Mouse (Mus musculus) CH12.LX (cell line): ENCODE data around the gene Tyk2. TPM values are rescaled to one million over a fixed set of nuclear protein-coding genes. Genes with fewer than 3 reads are reported as not detected.

Source experiments
- DNase-seq: peaks from one replicate; pipeline ENCODE4 v3.0.0-alpha.2; 2013; ENCODE audit errors: extremely low read depth
- H3K27ac ChIP-seq: 2 replicates; pipeline ENCODE4 v1.5.1; 2012; ENCODE audit warnings: low read depth, mild to moderate bottlenecking, control low read depth, moderate library complexity; ENCODE audit not compliant: insufficient read depth
- H3K27me3 ChIP-seq: replicated peaks from 2 replicates; pipeline ENCODE3; 2012; ENCODE audit warnings: inconsistent platforms
- H3K36me3 ChIP-seq, 2 experiments: replicated peaks in 1 of 2; 2 replicates each; pipeline versions ENCODE3 to v1.6.1; 2012; ENCODE audit warnings: inconsistent platforms in 1 of 2, low read length in 1 of 2, mild to moderate bottlenecking in 1 of 2, mixed read lengths in 1 of 2, moderate library complexity in 1 of 2; ENCODE audit not compliant: control insufficient read depth in 1 of 2, insufficient read depth in 1 of 2
- H3K4me1 ChIP-seq, 2 experiments: 2 replicates each; pipeline ENCODE4 v1.6.1; 2012; ENCODE audit warnings: inconsistent platforms in 1 of 2, moderate library complexity in 1 of 2; ENCODE audit not compliant: insufficient read depth in 2 of 2, control insufficient read depth in 1 of 2
- H3K4me2 ChIP-seq: 2 replicates; pipeline ENCODE4 v1.6.1; 2012; ENCODE audit warnings: low read depth, mild to moderate bottlenecking, control low read depth; ENCODE audit not compliant: poor library complexity, insufficient read depth, severe bottlenecking
- H3K4me3 ChIP-seq, 3 experiments: fragments of 150-350 bp in 1 of 3; sonication (generic) in 1 of 3; replicated peaks in 1 of 3; 2 replicates each; pipeline versions ENCODE3 to v1.5.1; 2011 to 2012; ENCODE audit warnings: low read depth in 2 of 3, low read length in 2 of 3, mild to moderate bottlenecking in 2 of 3, moderate library complexity in 2 of 3, control low read depth in 1 of 3, improper control_type of control experiment in 1 of 3, inconsistent platforms in 1 of 3, mixed read lengths in 1 of 3; ENCODE audit not compliant: poor library complexity in 1 of 3
- H3K79me2 ChIP-seq: replicated peaks from 2 replicates; pipeline ENCODE4 v1.6.1; 2012; ENCODE audit warnings: mild to moderate bottlenecking, moderate library complexity; ENCODE audit not compliant: control insufficient read depth, poor library complexity, insufficient read depth, severe bottlenecking; ENCODE audit errors: extremely low read depth
- H3K9ac ChIP-seq: 2 replicates; pipeline ENCODE4 v1.6.1; 2012; ENCODE audit warnings: low read depth, mild to moderate bottlenecking, control low read depth, moderate library complexity; ENCODE audit not compliant: insufficient read depth
- H3K9me3 ChIP-seq: replicated peaks from 2 replicates; pipeline ENCODE3; 2012; ENCODE audit warnings: low read length, inconsistent platforms, mixed read lengths
- BHLHE40 ChIP-seq: IDR thresholded peaks from 2 replicates; pipeline ENCODE4 v1.6.1; 2011; ENCODE audit warnings: mild to moderate bottlenecking, low read depth, low read length, improper control_type of control experiment
- CHD1 ChIP-seq: IDR thresholded peaks from 2 replicates; pipeline ENCODE4 v1.6.1; 2012; ENCODE audit warnings: low read depth, low read length, improper control_type of control experiment, inconsistent platforms
- CHD2 ChIP-seq: IDR thresholded peaks from 2 replicates; pipeline ENCODE4 v1.6.1; 2011; ENCODE audit warnings: low read length, improper control_type of control experiment
- CTCF ChIP-seq, 2 experiments: IDR thresholded peaks in 1 of 2; conservative IDR thresholded peaks in 1 of 2; 2 replicates each; pipeline ENCODE4 v1.5.1; 2011 to 2012; ENCODE audit warnings: low read depth in 2 of 2, low read length in 2 of 2, improper control_type of control experiment in 1 of 2, inconsistent platforms in 1 of 2, mild to moderate bottlenecking in 1 of 2, moderate library complexity in 1 of 2
- E2F4 ChIP-seq: IDR thresholded peaks from 2 replicates; pipeline ENCODE4 v1.6.1; 2011; ENCODE audit warnings: low read depth, low read length, improper control_type of control experiment; ENCODE audit not compliant: insufficient replicate concordance
- ELF1 ChIP-seq: IDR thresholded peaks from 2 replicates; pipeline ENCODE4 v1.6.1; 2014; ENCODE audit warnings: low read depth, mild to moderate bottlenecking, inconsistent platforms, low read length, improper control_type of control experiment
- EP300 ChIP-seq: IDR thresholded peaks from 2 replicates; pipeline ENCODE4 v1.6.1; 2011; ENCODE audit warnings: low read length, improper control_type of control experiment
- ETS1 ChIP-seq: conservative IDR thresholded peaks from 2 replicates; pipeline ENCODE4 v1.6.1; 2012; ENCODE audit warnings: low read depth, mild to moderate bottlenecking, inconsistent platforms, low read length, improper control_type of control experiment, moderate library complexity
- GABPA ChIP-seq: IDR thresholded peaks from 2 replicates; pipeline ENCODE4 v1.6.1; 2012; ENCODE audit warnings: low read depth, low read length, improper control_type of control experiment, inconsistent platforms; ENCODE audit not compliant: insufficient replicate concordance
- HCFC1 ChIP-seq: IDR thresholded peaks from 2 replicates; pipeline ENCODE4 v1.6.1; 2012; ENCODE audit warnings: low read depth, mild to moderate bottlenecking, inconsistent platforms, low read length, improper control_type of control experiment
- IRF4 ChIP-seq: IDR thresholded peaks from 2 replicates; pipeline ENCODE4 v1.6.1; 2014; ENCODE audit warnings: low read depth, mild to moderate bottlenecking, inconsistent platforms, low read length, improper control_type of control experiment
- JUN ChIP-seq: IDR thresholded peaks from 2 replicates; pipeline ENCODE4 v1.6.1; 2011; ENCODE audit warnings: low read depth, mild to moderate bottlenecking, low read length, improper control_type of control experiment, moderate library complexity; ENCODE audit not compliant: insufficient read depth
- JUND ChIP-seq: conservative IDR thresholded peaks from 2 replicates; pipeline ENCODE4 v1.6.1; 2011; ENCODE audit warnings: low read depth, low read length, improper control_type of control experiment
- KAT2A ChIP-seq: IDR thresholded peaks from 2 replicates; pipeline ENCODE4 v1.6.1; 2012; ENCODE audit warnings: low read length, improper control_type of control experiment, inconsistent platforms; ENCODE audit not compliant: insufficient replicate concordance
- MAFK ChIP-seq: IDR thresholded peaks from 2 replicates; pipeline ENCODE4 v1.6.1; 2011; ENCODE audit warnings: low read length, improper control_type of control experiment; ENCODE audit not compliant: insufficient replicate concordance
- MAX ChIP-seq: IDR thresholded peaks from 2 replicates; pipeline ENCODE4 v1.6.1; 2011; ENCODE audit warnings: low read length, improper control_type of control experiment
- MAZ ChIP-seq: IDR thresholded peaks from 2 replicates; pipeline ENCODE4 v1.6.1; 2012; ENCODE audit warnings: low read depth, mild to moderate bottlenecking, inconsistent platforms, low read length, improper control_type of control experiment, moderate library complexity
- MEF2A ChIP-seq: IDR thresholded peaks from 2 replicates; pipeline ENCODE4 v1.6.1; 2014; ENCODE audit warnings: low read depth, mild to moderate bottlenecking, inconsistent platforms, low read length, improper control_type of control experiment, borderline replicate concordance
- MXI1 ChIP-seq: IDR thresholded peaks from 2 replicates; pipeline ENCODE4 v1.6.1; 2011; ENCODE audit warnings: mild to moderate bottlenecking, low read depth, low read length, improper control_type of control experiment
- MYC ChIP-seq: IDR thresholded peaks from 2 replicates; pipeline ENCODE4 v1.6.1; 2011; ENCODE audit warnings: low read depth, mild to moderate bottlenecking, improper control_type of control experiment, low read length
- NELFE ChIP-seq: IDR thresholded peaks from 2 replicates; pipeline ENCODE4 v1.6.1; 2011; ENCODE audit warnings: low read depth, low read length, improper control_type of control experiment
- NRF1 ChIP-seq: IDR thresholded peaks from 2 replicates; pipeline ENCODE4 v1.6.1; 2014; ENCODE audit warnings: low read depth, mild to moderate bottlenecking, inconsistent platforms, low read length, improper control_type of control experiment, moderate library complexity
- PAX5 ChIP-seq: IDR thresholded peaks from 2 replicates; pipeline ENCODE4 v1.6.1; 2012; ENCODE audit warnings: low read length, inconsistent platforms, mixed read lengths
- POLR2A ChIP-seq: IDR thresholded peaks from 2 replicates; pipeline ENCODE4 v1.6.1; 2011; ENCODE audit warnings: low read depth, mild to moderate bottlenecking, improper control_type of control experiment, low read length
- POLR2AphosphoS2 ChIP-seq: IDR thresholded peaks from 2 replicates; pipeline ENCODE4 v1.6.1; 2011; ENCODE audit warnings: low read depth, low read length, improper control_type of control experiment
- RAD21 ChIP-seq: IDR thresholded peaks from 2 replicates; pipeline ENCODE4 v1.6.1; 2011; ENCODE audit warnings: low read depth, mild to moderate bottlenecking, low read length, improper control_type of control experiment, moderate library complexity
- RCOR1 ChIP-seq: conservative IDR thresholded peaks from 2 replicates; pipeline ENCODE4 v1.6.1; 2012; ENCODE audit warnings: low read depth, mild to moderate bottlenecking, inconsistent platforms, low read length, improper control_type of control experiment
- SIN3A ChIP-seq: IDR thresholded peaks from 2 replicates; pipeline ENCODE4 v1.6.1; 2012; ENCODE audit warnings: low read length, improper control_type of control experiment, inconsistent platforms
- SMC3 ChIP-seq: IDR thresholded peaks from 2 replicates; pipeline ENCODE4 v1.6.1; 2011; ENCODE audit warnings: low read depth, low read length, improper control_type of control experiment
- TBP ChIP-seq: conservative IDR thresholded peaks from 2 replicates; pipeline ENCODE4 v1.6.1; 2011; ENCODE audit warnings: low read depth, low read length, improper control_type of control experiment
- TCF12 ChIP-seq: IDR thresholded peaks from 2 replicates; pipeline ENCODE4 v1.6.1; 2014; ENCODE audit warnings: low read depth, mild to moderate bottlenecking, inconsistent platforms, low read length, improper control_type of control experiment
- UBTF ChIP-seq: IDR thresholded peaks from 2 replicates; pipeline ENCODE4 v1.6.1; 2012; ENCODE audit warnings: low read depth, mild to moderate bottlenecking, inconsistent platforms, low read length, improper control_type of control experiment, moderate library complexity
- USF1 ChIP-seq: IDR thresholded peaks from 2 replicates; pipeline ENCODE4 v1.6.1; 2014; ENCODE audit warnings: low read depth, mild to moderate bottlenecking, inconsistent platforms, low read length, improper control_type of control experiment
- USF2 ChIP-seq: conservative IDR thresholded peaks from 2 replicates; pipeline ENCODE4 v1.6.1; 2011; ENCODE audit warnings: low read depth, low read length, improper control_type of control experiment
- ZC3H11A ChIP-seq: IDR thresholded peaks from 2 replicates; pipeline ENCODE4 v1.6.1; 2012; ENCODE audit warnings: low read depth, mild to moderate bottlenecking, inconsistent platforms, low read length, improper control_type of control experiment
- ZKSCAN1 ChIP-seq: IDR thresholded peaks from 2 replicates; pipeline ENCODE4 v1.6.1; 2012; ENCODE audit warnings: low read depth, inconsistent platforms, low read length, improper control_type of control experiment, borderline replicate concordance
- ZMIZ1 ChIP-seq: IDR thresholded peaks from 2 replicates; pipeline ENCODE4 v1.6.1; 2012; ENCODE audit warnings: low read depth, mild to moderate bottlenecking, inconsistent platforms, low read length, improper control_type of control experiment
- ZNF384 ChIP-seq: IDR thresholded peaks from 2 replicates; pipeline ENCODE4 v1.6.1; 2012; ENCODE audit warnings: low read depth, low read length, improper control_type of control experiment, inconsistent platforms
- dilution Hi-C: fragments of 300-500 bp; cut with MboI; formaldehyde crosslinking; loops from 2 replicates; pipeline ENCODE4 v1.14.3; 2020; ENCODE audit warnings: low sequenced_read_pairs; ENCODE audit not compliant: extremely low pct_unique_long_range_greater_than_20kb, extremely low pct_ligation_motif_present
- in situ Hi-C: fragments of 300-500 bp; cut with MboI; formaldehyde crosslinking; loops from 3 replicates; pipeline ENCODE4 v1.14.3; 2019; ENCODE audit warnings: low sequenced_read_pairs, low pct_ligation_motif_present, low pct_unique_long_range_greater_than_20kb, mixed read lengths
- polyA plus RNA-seq: library from polyadenylated mRNA; unstranded; fragments of >175 nt; gene quantifications from 2 replicates; pipeline ENCODE4 v1.2.1, GENCODE M21; 2012; ENCODE audit warnings: low read depth; ENCODE audit not compliant: insufficient read length
- total RNA-seq, 2 experiments: library from RNA; depleted of rRNA; stranded (reverse); fragments of 300-350 nt in 1 of 2; fragments of >200 nt in 1 of 2; gene quantifications; 2 replicates each; pipeline ENCODE4 v1.2.3; 2012 to 2014

Gene Tyk2
- total and polyA plus RNA-seq, 3 experiments: 40.6 to 80.0 (median 49.6) TPM

- TF ChIP-seq CHD1 (peak; percentile 81; the same call in 1 of the 2 replicates), RCOR1 (no peak), ZKSCAN1 (no peak), MYC (peak; percentile 21; the same call in 1 of the 2 replicates), UBTF (no peak), E2F4 (peak; percentile 37; the same call in 1 of the 2 replicates), JUND (0 out of 2 replicates have a peak, but pooled peaks have one; percentile 35), MEF2A (no peak), MAFK (no peak), EP300 (peak; percentile 21; the same call in 1 of the 2 replicates), POLR2A (no peak), NRF1 (no peak), ELF1 (no peak), GABPA (no peak), MAX (no peak; the same call in 1 of the 2 replicates), ZNF384 (no peak), POLR2AphosphoS2 (no peak), KAT2A (no peak), ZC3H11A (no peak), ETS1 (no peak), CTCF (conservative IDR thresholded peaks at IDR 0.05 in 1 of 2, IDR thresholded peaks at IDR 0.05 in 1 of 2; ENCODE audit: low read depth in 2 of 2, low read length in 2 of 2) (no peak), USF1 (no peak), RAD21 (no peak), TCF12 (no peak), JUN (no peak), IRF4 (no peak), MXI1 (peak; percentile 9; the same call in 1 of the 2 replicates), PAX5 (no peak), NELFE (no peak), HCFC1 (no peak), MAZ (no peak), SIN3A (no peak), SMC3 (no peak), ZMIZ1 (no peak), USF2 (no peak), BHLHE40 (no peak), CHD2 (no peak), TBP (no peak)
- dilution Hi-C loops: no loop called here
- in situ Hi-C loops: loop anchor here (10.0 kb wide), 2 partner anchors 134 to 264 kb away; partner anchors contain the start of genes Icam1 and Ppan
- peak overlapping the region; percentile 83 to 100 (median 89) for H3K4me3 ChIP-seq
- DNase-seq: no peak
- no peaks in the 10 kb centered on the region for H3K27me3 ChIP-seq
- H3K79me2 ChIP-seq: peaks cover 55% of the 10 kb centered on the region
- H3K27ac ChIP-seq: no peak overlapping the region
- H3K4me1 ChIP-seq: peaks cover 9 to 56% of the 10 kb centered on the region in 2 experiments; a peak in 3 of 4 replicates
- peak overlapping the region; percentile 73 for H3K4me2 ChIP-seq
- H3K9me3 ChIP-seq: no peaks in the 10 kb centered on the region
- H3K9ac ChIP-seq: peak overlapping the region; percentile 82
- peaks cover 15 to 41% of the 10 kb centered on the region in 2 experiments for H3K36me3 ChIP-seq
These were observed 18.1 kb upstream of the Tyk2 start for GRCm38 (mm10) chr9:21149077-21149653.
